Mouse (Mus musculus) urinary bladder, adult 2 months (tissue): ENCODE measurements around the gene Ptbp1. TPM values are rescaled to one million over a fixed set of nuclear protein-coding genes. Genes with fewer than 3 reads are reported as not detected.

ENCODE experiments used
- DNase-seq: peaks from one replicate; pipeline ENCODE4 v3.0.0; 2022; ENCODE audit warnings: low spot score
- polyA plus RNA-seq: library from polyadenylated mRNA; depleted of rRNA; stranded (reverse); fragments of >200 nt; gene quantifications from 2 replicates; pipeline ENCODE4 v1.2.3, GENCODE M21; 2012; rRNA removed

Ptbp1 gene
- polyA plus RNA-seq: 140 and 166 TPM in 2 replicates

- peak; percentile 94 for DNase-seq
Measured at GRCm38 (mm10) chr10:79853860-79854795, at the start of gene Ptbp1. Gene Ptbp1 (plus strand): TSS chr10:79854427.

DNA sequence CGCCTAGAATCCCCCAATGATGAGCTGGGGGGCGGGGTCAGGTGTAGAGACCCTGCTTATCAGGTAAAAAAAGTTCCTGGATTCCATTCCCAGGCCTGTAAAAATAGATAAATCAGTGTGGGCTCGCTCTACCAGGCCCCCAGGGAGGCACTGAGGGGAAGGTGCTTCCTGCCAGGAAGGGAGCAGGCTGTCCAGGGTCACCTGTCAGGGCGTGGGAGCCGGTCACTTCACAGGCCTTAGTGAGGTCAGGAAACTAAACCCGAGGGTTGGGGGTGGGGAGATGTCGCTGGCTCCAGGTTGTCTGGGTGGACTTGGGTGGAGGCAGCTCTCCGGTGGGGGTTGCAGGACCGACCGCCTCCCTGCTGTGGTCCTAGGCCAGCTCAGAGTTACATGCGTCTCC is 48.6 kb upstream of the Ptbp1 start:
- no peak for DNase-seq

DNA sequence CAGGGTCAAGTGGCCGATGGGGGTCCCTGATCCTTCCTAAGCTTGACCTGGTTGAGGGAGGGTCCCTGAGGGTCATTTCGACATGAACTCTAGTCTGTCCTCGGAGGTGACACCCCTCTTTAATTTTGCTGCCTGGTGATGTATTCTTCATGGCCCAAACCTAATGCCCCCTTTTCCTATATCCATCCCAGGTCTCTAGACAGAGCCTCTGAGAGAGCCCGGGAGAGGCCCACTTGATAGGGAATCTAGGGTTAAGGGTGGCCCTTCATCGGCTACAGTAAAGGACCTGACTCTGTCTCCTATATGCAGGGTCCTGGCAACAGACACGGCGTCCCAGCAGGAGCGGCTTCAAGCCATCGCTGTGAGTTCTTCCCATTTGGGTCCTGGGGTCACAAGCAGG is 47.9 kb upstream of the Ptbp1 start:
- DNase-seq: no peak

DNA sequence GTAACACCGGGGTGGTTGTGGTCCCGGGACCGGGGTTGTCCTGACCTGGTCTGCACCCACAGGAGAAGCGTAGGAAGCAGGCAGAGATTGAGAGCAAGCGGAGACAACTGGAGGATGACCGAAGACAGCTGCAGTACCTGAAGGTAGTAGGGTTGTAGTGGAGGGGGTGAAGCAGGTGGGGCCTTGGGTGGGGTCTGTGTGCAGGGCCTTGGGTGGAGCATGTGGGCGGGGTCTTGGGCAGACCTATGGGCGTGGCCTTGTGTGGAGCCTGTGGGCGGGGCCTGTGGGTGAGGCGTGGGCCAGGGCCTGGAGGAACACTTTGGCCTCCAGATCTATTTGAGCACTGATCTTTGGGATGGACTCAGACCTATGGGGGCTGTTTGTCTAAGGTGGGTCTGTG is 47.3 kb upstream of the Ptbp1 start:
- DNase-seq: no peak

GRCm38 (mm10) chr10:79807826-79808225 is 46.4 kb upstream of the Ptbp1 start:
- DNase-seq: no peak

- no peak for DNase-seq
Measured at GRCm38 (mm10) chr10:79808728-79809127, 45.5 kb upstream of the Ptbp1 start.

DNA sequence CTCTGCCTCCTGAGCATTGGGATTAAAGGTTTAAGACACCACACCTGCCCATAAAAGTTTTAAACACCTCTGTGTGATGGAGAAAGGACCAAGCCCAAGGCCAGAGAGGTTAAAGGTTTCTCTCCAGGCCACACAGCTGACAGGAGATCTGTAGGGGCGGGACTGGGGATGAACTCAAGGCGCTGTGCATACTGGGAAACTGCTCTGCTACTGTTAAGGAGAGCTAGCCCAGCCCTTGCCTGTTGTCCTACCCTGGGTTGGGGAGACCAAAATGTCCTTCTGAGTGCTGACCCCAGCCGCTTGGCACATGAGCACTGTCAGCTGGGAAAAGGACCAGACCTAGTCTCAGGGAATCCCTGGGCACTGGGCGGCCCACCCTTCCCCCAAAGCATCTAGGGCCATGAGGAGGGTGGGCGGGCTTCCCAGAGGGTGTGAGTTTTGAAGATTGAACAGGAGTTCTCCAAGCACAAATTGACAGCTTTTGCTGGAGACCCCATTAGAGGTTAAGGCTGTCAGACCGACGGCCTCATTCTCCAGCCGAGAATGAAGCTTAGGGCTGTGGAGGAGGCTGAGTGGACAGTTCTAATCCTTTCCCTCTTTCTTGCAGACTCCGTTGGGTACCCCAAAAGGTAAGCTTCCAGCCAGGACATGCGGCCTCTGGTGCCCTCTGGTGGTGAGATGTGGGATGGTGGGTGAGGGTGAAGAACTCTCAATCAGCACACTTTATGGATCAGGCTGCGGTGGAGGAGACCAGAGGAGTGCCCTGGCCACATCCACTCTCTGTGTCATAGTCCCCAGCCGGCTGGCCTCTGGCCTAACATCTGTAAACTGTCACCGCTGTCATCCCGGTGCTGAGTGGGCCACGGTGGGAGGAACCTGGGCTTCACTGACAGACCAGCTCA is 42.2 kb upstream of the Ptbp1 start:
- peak; percentile 84 for DNase-seq

GRCm38 (mm10) chr10:79814271-79814842 is 39.9 kb upstream of the Ptbp1 start:
- no peak for DNase-seq

DNA sequence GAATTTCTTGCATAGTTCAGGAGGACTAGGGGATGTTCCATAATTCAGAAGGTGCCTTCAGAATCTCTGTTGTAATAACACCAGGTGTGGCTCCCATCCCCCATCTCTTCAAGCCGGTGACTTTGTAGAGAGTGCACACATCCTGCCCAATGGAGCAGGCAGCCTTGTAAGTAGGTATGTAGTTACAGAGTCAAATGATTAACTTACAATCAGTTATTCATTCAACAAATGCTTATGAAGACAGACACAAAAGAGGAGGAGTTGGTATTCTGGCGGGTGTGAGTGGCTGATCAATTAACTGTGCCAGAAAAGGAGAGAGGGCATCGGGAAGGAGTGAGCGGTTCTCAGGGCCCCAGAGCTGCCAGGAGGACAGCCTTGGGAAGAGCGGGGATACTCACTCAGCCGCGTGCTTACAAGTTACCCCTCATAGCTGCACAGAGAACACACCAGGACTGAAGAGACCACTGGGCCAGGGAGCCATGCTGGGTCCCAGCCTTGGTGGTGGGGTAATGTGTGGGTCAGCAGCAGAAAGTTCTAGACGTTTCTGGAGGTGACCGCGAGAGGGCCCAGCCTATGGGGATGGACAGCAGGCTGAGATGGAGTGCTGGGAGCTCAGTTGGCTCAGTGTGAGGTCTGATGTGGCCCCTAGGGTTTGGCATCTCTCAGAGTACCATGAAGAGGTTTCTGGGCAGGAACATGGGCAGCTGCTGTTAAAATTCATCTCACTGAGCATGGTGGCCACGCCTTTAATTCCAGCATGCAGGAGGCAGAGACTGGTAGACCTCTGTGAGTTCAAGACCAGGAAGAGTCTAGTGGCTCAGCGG is 38.3 kb upstream of the Ptbp1 start:
- no peak for DNase-seq

DNA sequence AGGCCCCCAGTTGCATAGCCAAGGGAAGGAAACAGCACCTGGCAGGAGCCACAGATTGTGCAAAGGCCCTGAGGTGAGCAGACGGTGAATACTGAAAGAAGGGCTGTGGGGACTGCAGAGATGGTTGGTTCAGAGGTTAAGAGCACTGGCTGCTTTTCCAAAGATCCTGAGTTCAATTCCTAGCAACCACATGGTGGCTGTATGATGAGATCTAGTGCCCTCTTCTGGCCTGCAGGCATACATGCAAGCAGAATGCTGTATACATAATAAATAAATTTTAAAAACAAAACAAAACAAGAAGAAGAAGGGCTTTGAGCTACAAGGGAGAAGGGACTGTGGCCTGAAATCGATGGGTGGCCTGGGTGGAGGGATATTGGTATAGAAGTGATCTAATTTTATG is 37.1 kb upstream of the Ptbp1 start:
- DNase-seq: no peak

- DNase-seq: no peak
Measured at GRCm38 (mm10) chr10:79818225-79818624, 36.0 kb upstream of the Ptbp1 start.

GRCm38 (mm10) chr10:79819606-79820005 is 34.6 kb upstream of the Ptbp1 start:
- DNase-seq: no peak

GRCm38 (mm10) chr10:79820277-79820676 is 34.0 kb upstream of the Ptbp1 start:
- DNase-seq: no peak

DNA sequence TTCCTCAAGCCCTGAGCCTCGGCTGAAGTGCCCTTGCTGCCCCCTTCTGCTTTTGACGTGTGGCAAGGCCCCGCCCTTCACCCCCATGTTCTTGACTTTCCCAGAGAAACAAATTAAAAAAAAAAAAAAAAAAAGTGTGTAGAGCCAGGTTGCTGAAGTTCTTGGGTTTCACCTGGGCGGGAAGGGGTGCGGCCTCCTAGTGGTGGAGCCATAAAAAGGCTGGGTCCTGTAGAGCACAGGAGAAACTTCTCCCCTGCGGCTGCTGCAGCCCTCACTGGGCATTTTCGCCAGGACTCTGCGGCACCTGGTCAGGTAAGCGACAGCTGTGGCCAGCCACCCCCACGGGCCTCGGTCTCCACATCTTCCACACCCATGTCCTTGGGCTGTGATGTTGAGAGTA is 33.4 kb upstream of the Ptbp1 start, which contains the start of gene Misp:
Gene Misp (plus strand): TSS at position 208 of the 400 bp plus-strand sequence.
- DNase-seq: no peak

DNA sequence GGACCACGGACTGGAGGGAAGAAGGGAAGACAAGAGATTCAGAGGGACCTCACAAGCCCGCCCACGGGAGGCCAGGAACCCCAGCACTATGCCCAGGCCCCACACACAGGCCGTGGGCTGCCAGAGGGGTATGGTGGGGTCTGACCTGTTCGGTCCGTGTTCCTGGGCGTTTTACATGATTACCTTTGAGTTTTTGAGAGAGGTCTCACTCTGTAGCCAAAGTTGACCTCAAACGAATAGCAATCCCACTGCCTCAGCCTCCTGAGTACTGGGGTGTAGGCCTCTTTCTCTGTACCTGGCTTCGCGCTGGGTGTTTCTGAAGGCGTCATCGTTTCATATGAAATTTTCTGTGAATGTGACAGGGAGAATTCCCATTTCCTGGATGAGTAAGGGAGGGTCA is 32.5 kb upstream of the Ptbp1 start:
- DNase-seq: no peak

- no peak for DNase-seq
Measured at GRCm38 (mm10) chr10:79822372-79822771, 31.9 kb upstream of the Ptbp1 start.

DNA sequence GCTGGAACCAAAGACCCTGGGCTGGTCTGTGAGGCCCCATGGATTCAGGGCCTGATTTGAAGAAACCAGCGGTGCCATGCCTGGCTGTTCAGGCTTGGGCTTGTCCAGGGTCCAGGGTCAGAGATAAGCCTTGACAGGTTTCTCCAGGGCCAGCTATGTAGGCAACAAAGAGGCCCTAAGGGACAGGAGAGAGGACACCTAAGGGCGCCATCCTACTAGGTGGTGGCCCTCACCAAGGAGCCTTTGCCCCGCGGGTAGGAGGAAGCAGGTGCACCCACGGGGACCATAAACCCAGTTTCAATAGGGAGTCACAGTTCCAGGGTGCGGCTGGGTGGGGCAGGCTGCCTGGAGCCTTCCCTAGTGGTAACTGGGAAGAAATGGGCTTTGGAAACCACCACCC is 31.2 kb upstream of the Ptbp1 start:
- DNase-seq: no peak

- DNase-seq: no peak
Measured at GRCm38 (mm10) chr10:79824413-79824812, 29.8 kb upstream of the Ptbp1 start.

DNA sequence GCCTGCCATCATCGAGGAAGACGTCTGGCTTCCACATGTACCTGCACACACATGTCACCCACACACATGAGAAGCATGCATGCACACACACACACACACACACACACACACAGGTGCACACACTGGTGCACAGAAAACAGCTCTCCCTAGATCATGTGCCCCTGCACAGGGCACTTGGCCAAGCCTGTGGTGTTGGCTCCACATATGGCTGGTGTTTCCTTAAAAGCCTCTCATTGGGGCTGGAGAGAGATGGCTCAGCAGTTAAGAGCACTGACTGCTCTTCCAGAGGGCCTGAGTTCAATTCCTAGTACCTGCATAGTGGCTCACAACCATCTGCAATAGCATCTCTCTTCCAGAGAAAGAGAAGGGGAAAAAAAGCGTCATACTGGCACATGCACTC is 22.6 kb upstream of the Ptbp1 start:
- no peak for DNase-seq

GRCm38 (mm10) chr10:79832026-79832785 is 22.0 kb upstream of the Ptbp1 start:
- DNase-seq: no peak

- no peak for DNase-seq
Measured at GRCm38 (mm10) chr10:79832786-79833181, 21.4 kb upstream of the Ptbp1 start.
